Mouse (Mus musculus) fibroblast of lung, adult 2 months (primary cell): ENCODE measurements around the gene Ezh1.

Experiments used
- DNase-seq: peaks from one replicate; pipeline ENCODE4 v3.0.0-alpha.2; 2011; ENCODE audit warnings: low read depth

Ezh1 gene

GRCm38 (mm10) chr11:101180846-101181740, 45.2 kb downstream of the Ezh1 start:
- no peak for DNase-seq

GRCm38 (mm10) chr11:101180261-101180660, 46.0 kb downstream of the Ezh1 start:
- DNase-seq = no peak

- no peak for DNase-seq
Observed at GRCm38 (mm10) chr11:101179306-101179705, 47.0 kb downstream of the Ezh1 start.

GRCm38 (mm10) chr11:101178061-101179058, 47.9 kb downstream of the Ezh1 start:
- DNase-seq = no peak

- no peak for DNase-seq
Observed at GRCm38 (mm10) chr11:101176933-101177773, 49.1 kb downstream of the Ezh1 start.

- no peak for DNase-seq
Observed at GRCm38 (mm10) chr11:101176117-101176691, 50.1 kb downstream of the Ezh1 start.

GRCm38 (mm10) chr11:101175636-101176116, 50.6 kb downstream of the Ezh1 start:
- no peak for DNase-seq

GRCm38 (mm10) chr11:101174851-101175628, 51.2 kb downstream of the Ezh1 start, which contains the start of gene Ccr10:
Gene Ccr10, minus strand, starts transcription at chr11:101175443.
- DNase-seq = no peak

- no peak for DNase-seq
Observed at GRCm38 (mm10) chr11:101174389-101174745, 51.9 kb downstream of the Ezh1 start.

GRCm38 (mm10) chr11:101173631-101174388, 52.5 kb downstream of the Ezh1 start:
- no peak for DNase-seq

GRCm38 (mm10) chr11:101173112-101173511, 53.2 kb downstream of the Ezh1 start:
- no peak for DNase-seq

GRCm38 (mm10) chr11:101172434-101172815, 53.8 kb downstream of the Ezh1 start:
- no peak for DNase-seq

GRCm38 (mm10) chr11:101171721-101172433, 54.4 kb downstream of the Ezh1 start:
- peak; percentile 69 for DNase-seq

- peak; percentile 93 for DNase-seq
Observed at GRCm38 (mm10) chr11:101170811-101171610, 55.3 kb downstream of the Ezh1 start, which contains the start of gene Plekhh3. Gene Plekhh3, minus strand, starts transcription at chr11:101171351.

GRCm38 (mm10) chr11:101170354-101170810, 55.9 kb downstream of the Ezh1 start, which contains the start of gene Cntnap1:
Gene Cntnap1, plus strand, starts transcription at chr11:101170523.
- no peak for DNase-seq

- no peak for DNase-seq
Observed at GRCm38 (mm10) chr11:101169301-101170107, 56.8 kb downstream of the Ezh1 start.
